Mouse (Mus musculus) ovary, adult 10 weeks (tissue): ENCODE data around the gene Exosc5. TPM values are rescaled to one million over a fixed set of nuclear protein-coding genes. Genes with fewer than 3 reads are reported as not detected.

Experiments
- polyA plus RNA-seq: library from polyadenylated mRNA; stranded (reverse); fragments of 350-450 nt; fragmentation: Illumina TruSeq; extraction: RNeasy Lipid Tissue Mini Kit (QIAGEN cat#74804); gene quantifications from one replicate; pipeline ENCODE4 v1.2.3, GENCODE M21; 2014

Gene Exosc5
- polyA plus RNA-seq: 0.60 TPM

DNA sequence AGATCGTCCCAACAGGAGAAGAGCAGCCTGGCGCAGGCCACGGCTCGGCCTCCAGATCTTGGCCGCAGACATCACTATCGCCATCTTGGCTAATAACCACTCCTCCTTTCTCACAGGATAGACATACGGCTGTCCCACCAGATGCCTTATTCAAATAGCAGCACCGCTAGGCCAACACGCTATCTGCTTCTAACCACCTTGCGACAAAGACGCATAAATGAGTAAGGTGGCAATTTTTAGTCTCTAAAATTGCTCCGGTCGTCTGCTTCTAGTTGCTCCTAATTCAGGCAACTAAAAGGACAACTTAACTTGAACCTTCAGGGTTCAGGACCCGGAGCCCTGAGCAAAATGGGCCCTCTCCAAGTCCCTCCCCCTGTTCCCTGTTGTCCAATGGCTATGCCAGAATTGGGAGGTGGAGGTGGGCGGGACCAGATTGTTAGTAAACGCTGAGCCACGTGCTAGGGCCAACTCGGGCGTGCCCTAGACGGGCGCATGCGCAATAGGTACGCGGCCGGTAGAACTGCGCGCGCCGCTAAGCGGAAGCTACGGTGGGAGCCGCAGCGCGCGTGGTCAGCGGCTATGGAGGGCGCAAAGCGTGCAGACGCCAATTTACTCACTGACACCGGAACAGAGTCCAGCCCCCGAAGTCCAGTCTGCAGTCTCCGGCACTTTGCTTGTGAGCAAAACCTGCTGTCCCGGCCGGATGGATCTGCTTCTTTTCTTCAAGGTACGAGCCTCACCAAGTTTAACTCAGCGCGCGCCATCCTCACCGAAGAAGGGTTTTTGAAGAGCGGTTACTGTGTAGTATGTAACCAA, at the start of gene Exosc5, which contains the start of gene Bckdha:
Exosc5 (plus strand) TSS at position 508 of the 816 bp plus-strand sequence.
Bckdha (minus strand) TSS at position 325 of the 816 bp plus-strand sequence.

DNA sequence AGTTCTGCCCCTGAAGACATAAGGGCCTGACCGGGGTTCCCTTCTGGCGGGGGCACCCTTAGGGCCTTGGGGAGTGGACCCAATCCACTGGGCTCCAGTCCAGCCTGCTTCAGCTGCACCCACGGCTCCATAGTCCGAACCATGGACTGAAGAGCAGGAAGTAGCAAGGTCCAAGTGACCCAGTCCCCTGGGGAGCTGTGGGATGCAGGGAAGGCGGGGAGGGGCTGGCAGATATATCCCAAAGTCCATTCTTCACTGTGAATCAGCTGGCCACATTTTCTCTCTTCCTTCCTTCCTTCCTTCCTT, 43.3 kb upstream of the Exosc5 start, which contains the start of gene Erich4:
Erich4 (minus strand) TSS at position 187 of the 306 bp plus-strand sequence.

GRCm38 (mm10) chr7:25618865-25619721, 39.9 kb upstream of the Exosc5 start, which contains the start of gene Dmac2:
Gene Dmac2, plus strand, starts transcription at chr7:25619414.

DNA sequence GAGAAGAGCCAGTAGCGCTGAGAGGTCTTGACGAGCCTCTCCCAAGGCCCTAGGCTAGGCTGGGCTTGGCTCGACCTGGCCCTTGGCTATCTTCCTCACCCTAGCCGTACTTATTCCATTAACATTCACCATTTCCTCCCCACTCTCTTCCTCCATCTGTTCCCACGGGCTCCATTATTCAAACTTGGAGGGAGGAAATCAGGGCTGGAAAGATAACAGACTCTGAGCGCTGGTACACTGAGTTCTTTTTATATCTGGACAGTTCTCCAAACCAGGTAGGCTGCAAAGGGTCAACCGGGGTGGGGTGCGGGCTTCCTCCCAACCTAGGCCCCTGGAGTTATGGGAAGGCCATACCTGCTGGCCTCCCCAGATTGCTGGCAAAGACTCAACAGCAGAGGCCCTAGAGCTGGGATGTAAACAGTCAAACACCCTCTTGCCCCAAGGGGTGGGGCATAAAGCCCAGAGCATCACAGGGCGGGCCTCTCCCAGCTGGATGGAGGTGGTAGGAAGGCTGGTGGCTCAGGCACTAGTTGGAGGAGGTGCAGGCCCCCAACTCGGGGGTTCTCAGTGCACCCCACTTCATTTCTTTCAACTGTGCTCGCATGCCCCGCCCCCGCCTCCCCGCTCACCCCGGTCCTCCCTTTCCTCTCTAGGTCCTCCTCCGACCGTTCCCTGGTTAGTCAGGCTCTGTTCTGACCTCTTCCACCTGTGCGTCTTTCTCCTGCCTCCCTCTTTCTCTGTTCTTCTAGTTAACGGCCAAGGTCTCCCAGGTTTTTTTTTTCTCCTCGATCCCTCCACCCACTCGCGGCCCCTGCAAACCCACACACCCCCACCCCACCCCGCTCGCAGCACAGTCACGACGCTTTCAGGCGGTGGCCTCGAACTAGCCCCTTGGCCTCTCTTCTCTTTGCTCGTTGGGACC, 32.2 kb upstream of the Exosc5 start, which contains the start of gene B3gnt8:
B3gnt8 (plus strand) TSS at position 146 of the 922 bp plus-strand sequence.

DNA sequence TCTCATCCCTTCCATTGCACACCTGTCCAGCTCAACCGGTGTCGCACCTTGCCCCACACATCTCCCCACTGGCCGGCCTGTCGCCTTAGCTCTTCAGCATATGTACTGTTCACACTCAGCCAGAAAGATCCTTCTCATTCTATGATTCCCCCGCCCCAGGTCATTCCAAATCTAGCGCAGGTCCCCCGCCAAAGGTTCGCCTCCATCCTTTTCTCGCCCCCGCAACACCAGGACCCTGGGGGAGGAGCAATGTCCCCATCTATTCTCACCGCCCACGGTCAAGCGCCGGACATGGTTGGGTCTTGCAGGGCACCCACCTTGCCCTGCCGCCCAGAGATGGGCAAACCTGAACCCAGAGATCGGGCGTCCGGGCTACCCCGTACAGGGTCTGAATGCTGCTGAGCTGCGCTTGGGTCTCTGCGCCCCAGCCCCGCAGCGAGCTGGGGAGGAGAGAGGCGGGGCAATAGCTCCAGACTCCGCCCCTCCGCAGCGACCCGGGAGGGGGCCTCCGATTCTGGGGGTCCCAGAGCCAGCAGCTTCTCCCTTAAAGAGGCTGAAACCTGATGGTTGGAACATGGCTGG, 15.8 kb downstream of the Exosc5 start, which contains the start of gene Tmem91:
Tmem91 (minus strand) TSS at position 448 of the 582 bp plus-strand sequence.

DNA sequence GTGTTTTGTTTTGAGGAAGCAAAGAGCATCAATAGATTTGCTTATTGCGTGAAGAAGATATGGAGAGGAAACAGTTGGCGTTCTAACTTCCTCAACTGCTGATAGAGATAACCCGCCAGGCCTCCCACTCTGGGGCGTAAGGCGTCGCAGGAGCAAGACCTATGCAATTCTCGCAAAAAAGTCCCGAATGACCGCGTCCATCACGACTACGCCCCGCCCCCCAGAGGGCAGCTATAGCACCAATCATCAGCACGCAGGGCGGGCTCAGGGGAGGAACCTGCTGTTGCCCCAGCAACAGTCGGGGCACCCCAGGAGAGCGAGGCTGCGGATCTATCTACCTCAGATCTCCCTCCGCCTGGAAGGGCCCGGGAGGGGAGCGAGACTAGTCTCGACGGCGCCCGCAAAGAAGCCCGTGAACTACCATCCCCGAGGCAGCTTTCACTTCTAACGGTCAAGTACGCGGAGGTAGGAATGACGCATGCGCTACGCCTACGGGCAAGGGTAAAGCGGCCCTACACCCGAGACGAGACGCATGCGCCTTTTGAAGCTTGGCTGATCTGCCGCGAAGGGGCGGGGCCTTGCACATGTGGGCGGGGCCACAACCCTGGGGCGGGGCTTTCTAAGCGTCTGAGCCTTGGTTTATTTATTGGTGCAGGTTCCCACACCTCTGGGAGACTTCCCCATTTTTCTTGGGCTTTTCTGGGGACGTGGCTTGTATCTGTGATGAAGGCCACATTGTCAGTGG, 21.7 kb downstream of the Exosc5 start, which contains the start of gene B9d2:
B9d2 (plus strand) TSS at position 267 of the 745 bp plus-strand sequence.

GRCm38 (mm10) chr7:25686680-25687531, 27.9 kb downstream of the Exosc5 start, which contains the start of gene Tgfb1:
Gene Tgfb1, plus strand, starts transcription at chr7:25687002.

GRCm38 (mm10) chr7:25718788-25719417, 59.9 kb downstream of the Exosc5 start, which contains the start of gene Ccdc97:
Gene Ccdc97, minus strand, starts transcription at chr7:25719088.

Other genes with a start within 250 kb of the Exosc5 start
- not detected for gene Cxcl17, start 246.3 kb upstream of the Exosc5 start, polyA plus RNA-seq
- 8.6 TPM for gene Ceacam1, start 181.6 kb upstream of the Exosc5 start, polyA plus RNA-seq
- gene Ceacam2, start 119.3 kb upstream of the Exosc5 start, polyA plus RNA-seq: 0.31 TPM
- not detected for gene Erich4, start 43.3 kb upstream of the Exosc5 start, polyA plus RNA-seq
- gene Dmac2, start 39.8 kb upstream of the Exosc5 start, polyA plus RNA-seq: 9.7 TPM
- 0.51 TPM for gene B3gnt8, start 32.5 kb upstream of the Exosc5 start, polyA plus RNA-seq
- gene Bckdha, start 183 bp upstream of the Exosc5 start, polyA plus RNA-seq: not detected
- not detected for gene Tmem91, start 16.0 kb downstream of the Exosc5 start, polyA plus RNA-seq
- not detected for gene B9d2, start 21.6 kb downstream of the Exosc5 start, polyA plus RNA-seq
- gene Tgfb1, start 27.8 kb downstream of the Exosc5 start, polyA plus RNA-seq: 0.74 TPM
- 1.5 TPM for gene Ccdc97, start 59.9 kb downstream of the Exosc5 start, polyA plus RNA-seq
- 65.2 TPM for gene Hnrnpul1, start 95.6 kb downstream of the Exosc5 start, polyA plus RNA-seq
- 127 TPM for gene Axl, start 129.5 kb downstream of the Exosc5 start, polyA plus RNA-seq
- 3.5 TPM for gene Cyp2s1, start 157.7 kb downstream of the Exosc5 start, polyA plus RNA-seq
- gene Cyp2b10, start 238.5 kb downstream of the Exosc5 start, polyA plus RNA-seq: 0.54 TPM